Mouse (Mus musculus): ENCODE measurements around the gene Antxr1. TPM values are rescaled to one million over a fixed set of nuclear protein-coding genes. Genes with fewer than 3 reads are reported as not detected.

The Antxr1 gene
- total and polyA plus RNA-seq, 3 experiments = 0.16 to 0.23 (median 0.21) TPM

GRCm38 (mm10) chr6:87158062-87158623, 177.5 kb downstream of the Antxr1 start:
- Histone ChIP-seq H3K4me2 (ENCODE audit: insufficient read depth, low read depth, poor library complexity, severe bottlenecking) (no peak overlapping the region), H3K4me3 (replicated peaks in 1 of 3; ENCODE audit: low read depth in 2 of 3, low read length in 2 of 3, poor library complexity in 1 of 3) (no peak overlapping the region), H3K79me2 (replicated peaks; ENCODE audit: control insufficient read depth, extremely low read depth, insufficient read depth, poor library complexity, severe bottlenecking) (no peaks in the 10 kb centered on the region), H3K36me3 (replicated peaks in 1 of 2; ENCODE audit: control insufficient read depth in 1 of 2, insufficient read depth in 1 of 2, low read length in 1 of 2) (no peaks in the 10 kb centered on the region), H3K9ac (ENCODE audit: insufficient read depth, low read depth) (no peak overlapping the region), H3K9me3 (replicated peaks; ENCODE audit: low read length) (no peaks in the 10 kb centered on the region), H3K4me1 (ENCODE audit: control insufficient read depth in 1 of 2, insufficient read depth in 2 of 2) (peaks cover 14 to 25% of the 10 kb centered on the region in 2 experiments), H3K27ac (ENCODE audit: insufficient read depth, low read depth) (no peak overlapping the region), H3K27me3 (replicated peaks) (no peaks in the 10 kb centered on the region)
- in situ Hi-C loops (cut with MboI; ENCODE audit: low pct_ligation_motif_present, low pct_unique_long_range_greater_than_20kb, low sequenced_read_pairs) = loop anchor here (25.0 kb wide), 1 partner anchor 404 kb away; no protein-coding TSS in a partner anchor
- DNase-seq (ENCODE audit: extremely low read depth) = no peak
- dilution Hi-C loops (cut with MboI; ENCODE audit: extremely low pct_ligation_motif_present, extremely low pct_unique_long_range_greater_than_20kb, low sequenced_read_pairs) = no loop called here
- TF ChIP-seq NELFE (IDR thresholded peaks at IDR 0.05; ENCODE audit: low read depth, low read length) = no peak
- no peak for TF ChIP-seq JUND (conservative IDR thresholded peaks at IDR 0.05; ENCODE audit: low read depth, low read length)
- no peak for TF ChIP-seq RCOR1 (conservative IDR thresholded peaks at IDR 0.05; ENCODE audit: low read depth, low read length)
- TF ChIP-seq POLR2AphosphoS2 (IDR thresholded peaks at IDR 0.05; ENCODE audit: low read depth, low read length) = no peak
- no peak for TF ChIP-seq CHD2 (IDR thresholded peaks at IDR 0.05; ENCODE audit: low read length)
- TF ChIP-seq ZMIZ1 (IDR thresholded peaks at IDR 0.05; ENCODE audit: low read depth, low read length) = no peak

DNA sequence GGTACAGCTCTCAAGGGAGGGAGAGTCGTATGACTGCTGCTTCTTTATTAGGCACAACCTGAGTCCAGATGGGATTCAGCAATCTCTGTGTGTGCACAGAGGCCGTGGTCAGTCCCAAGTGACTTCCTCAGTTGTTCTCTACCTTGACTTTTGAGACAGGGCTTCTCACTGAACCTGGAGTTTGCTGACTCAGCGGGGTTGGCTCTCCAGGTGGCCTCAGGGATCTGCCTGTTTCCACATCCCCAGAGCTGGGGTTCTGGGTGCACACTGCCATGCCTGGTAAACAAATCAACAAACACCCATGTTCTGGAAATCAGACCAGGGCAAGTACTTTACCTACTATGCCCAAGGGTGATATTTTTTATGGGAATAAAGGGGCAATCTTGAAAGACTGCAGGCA, 181.8 kb downstream of the Antxr1 start:
- Histone ChIP-seq H3K4me2 (ENCODE audit: insufficient read depth, low read depth, poor library complexity, severe bottlenecking) (0 out of 2 replicates have a peak overlapping the region, but pooled peaks have one; percentile 49), H3K4me3 (replicated peaks in 1 of 3; ENCODE audit: low read depth in 2 of 3, low read length in 2 of 3, poor library complexity in 1 of 3) (peak overlapping the region in 2 of 3 experiments; percentile 6 to 44), H3K9ac (ENCODE audit: insufficient read depth, low read depth) (no peak overlapping the region), H3K36me3 (replicated peaks in 1 of 2; ENCODE audit: control insufficient read depth in 1 of 2, insufficient read depth in 1 of 2, low read length in 1 of 2) (no peaks in the 10 kb centered on the region), H3K4me1 (ENCODE audit: control insufficient read depth in 1 of 2, insufficient read depth in 2 of 2) (peaks cover 14 to 25% of the 10 kb centered on the region in 2 experiments), H3K9me3 (replicated peaks; ENCODE audit: low read length) (no peaks in the 10 kb centered on the region), H3K79me2 (replicated peaks; ENCODE audit: control insufficient read depth, extremely low read depth, insufficient read depth, poor library complexity, severe bottlenecking) (no peaks in the 10 kb centered on the region), H3K27ac (ENCODE audit: insufficient read depth, low read depth) (peak overlapping the region; percentile 91), H3K27me3 (replicated peaks) (no peaks in the 10 kb centered on the region)
- in situ Hi-C loops (cut with MboI; ENCODE audit: low pct_ligation_motif_present, low pct_unique_long_range_greater_than_20kb, low sequenced_read_pairs) (loop anchor here (25.0 kb wide), 1 partner anchor 408 kb away; no protein-coding TSS in a partner anchor), dilution Hi-C loops (cut with MboI; ENCODE audit: extremely low pct_ligation_motif_present, extremely low pct_unique_long_range_greater_than_20kb, low sequenced_read_pairs) (no loop called here)
- TF ChIP-seq MAFK (IDR thresholded peaks at IDR 0.05; ENCODE audit: insufficient replicate concordance, low read length) (peak; percentile 97), ETS1 (conservative IDR thresholded peaks at IDR 0.05; ENCODE audit: low read depth, low read length) (no peak)
- DNase-seq (ENCODE audit: extremely low read depth) = peak; percentile 42

- Histone ChIP-seq H3K4me2 (ENCODE audit: insufficient read depth, low read depth, poor library complexity, severe bottlenecking) (peak overlapping the region; percentile 49; the same call in 1 of the 2 replicates), H3K36me3 (replicated peaks in 1 of 2; ENCODE audit: control insufficient read depth in 1 of 2, insufficient read depth in 1 of 2, low read length in 1 of 2) (no peaks in the 10 kb centered on the region), H3K27ac (ENCODE audit: insufficient read depth, low read depth) (peak overlapping the region; percentile 91), H3K4me3 (replicated peaks in 1 of 3; ENCODE audit: low read depth in 2 of 3, low read length in 2 of 3, poor library complexity in 1 of 3) (peak overlapping the region; percentile 2 to 44 (median 6)), H3K27me3 (replicated peaks) (no peaks in the 10 kb centered on the region), H3K9me3 (replicated peaks; ENCODE audit: low read length) (no peaks in the 10 kb centered on the region), H3K4me1 (ENCODE audit: control insufficient read depth in 1 of 2, insufficient read depth in 2 of 2) (peaks cover 14 to 25% of the 10 kb centered on the region in 2 experiments), H3K9ac (ENCODE audit: insufficient read depth, low read depth) (peak overlapping the region; percentile 46), H3K79me2 (replicated peaks; ENCODE audit: control insufficient read depth, extremely low read depth, insufficient read depth, poor library complexity, severe bottlenecking) (no peaks in the 10 kb centered on the region)
- no peak for DNase-seq (ENCODE audit: extremely low read depth)
- TF ChIP-seq JUND (conservative IDR thresholded peaks at IDR 0.05; ENCODE audit: low read depth, low read length) (no peak), ETS1 (conservative IDR thresholded peaks at IDR 0.05; ENCODE audit: low read depth, low read length) (0 out of 2 replicates have a peak, but pooled peaks have one; percentile 2), JUN (IDR thresholded peaks at IDR 0.05; ENCODE audit: insufficient read depth, low read depth, low read length) (no peak), HCFC1 (IDR thresholded peaks at IDR 0.05; ENCODE audit: low read depth, low read length) (no peak; the same call in 1 of the 2 replicates), SIN3A (IDR thresholded peaks at IDR 0.05; ENCODE audit: low read length) (peak; percentile 53), TCF12 (IDR thresholded peaks at IDR 0.05; ENCODE audit: low read depth, low read length) (no peak), MYC (IDR thresholded peaks at IDR 0.05; ENCODE audit: low read depth, low read length) (peak; percentile 35), SMC3 (IDR thresholded peaks at IDR 0.05; ENCODE audit: low read depth, low read length) (no peak), TBP (conservative IDR thresholded peaks at IDR 0.05; ENCODE audit: low read depth, low read length) (no peak), USF1 (IDR thresholded peaks at IDR 0.05; ENCODE audit: low read depth, low read length) (no peak), ZC3H11A (IDR thresholded peaks at IDR 0.05; ENCODE audit: low read depth, low read length) (no peak), CHD2 (IDR thresholded peaks at IDR 0.05; ENCODE audit: low read length) (0 out of 2 replicates have a peak, but pooled peaks have one; percentile 5), ZKSCAN1 (IDR thresholded peaks at IDR 0.05; ENCODE audit: borderline replicate concordance, low read depth, low read length) (no peak), ZMIZ1 (IDR thresholded peaks at IDR 0.05; ENCODE audit: low read depth, low read length) (no peak), CHD1 (IDR thresholded peaks at IDR 0.05; ENCODE audit: low read depth, low read length) (no peak), MAZ (IDR thresholded peaks at IDR 0.05; ENCODE audit: low read depth, low read length) (0 out of 2 replicates have a peak, but pooled peaks have one; percentile 35), MXI1 (IDR thresholded peaks at IDR 0.05; ENCODE audit: low read depth, low read length) (no peak), NRF1 (IDR thresholded peaks at IDR 0.05; ENCODE audit: low read depth, low read length) (no peak)
- dilution Hi-C loops (cut with MboI; ENCODE audit: extremely low pct_ligation_motif_present, extremely low pct_unique_long_range_greater_than_20kb, low sequenced_read_pairs) (no loop called here), in situ Hi-C loops (cut with MboI; ENCODE audit: low pct_ligation_motif_present, low pct_unique_long_range_greater_than_20kb, low sequenced_read_pairs) (loop anchor here (25.0 kb wide), 1 partner anchor 409 kb away; no protein-coding TSS in a partner anchor)
Observed at GRCm38 (mm10) chr6:87153231-87153580, 182.4 kb downstream of the Antxr1 start.
